Mouse (Mus musculus) midbrain, embryonic 10.5 days (tissue): ENCODE data around the gene Bend6. TPM values are rescaled to one million over a fixed set of nuclear protein-coding genes. Genes with fewer than 3 reads are reported as not detected.

Experiments
- DNase-seq: peaks from one replicate; pipeline ENCODE4 v3.0.0-alpha.2; 2017; ENCODE audit warnings: low spot score
- H3K27ac ChIP-seq: fragments of 300-500 bp; sonication (generic); replicated peaks from 2 replicates; pipeline ENCODE4 v1.5.1; 2016; ENCODE audit warnings: mild to moderate bottlenecking
- H3K27me3 ChIP-seq: fragments of 300-500 bp; sonication (generic); 2 replicates; pipeline ENCODE4 v1.6.1; 2016; ENCODE audit warnings: low read depth, mild to moderate bottlenecking; ENCODE audit not compliant: poor library complexity, severe bottlenecking
- H3K36me3 ChIP-seq: fragments of 300-500 bp; sonication (generic); 2 replicates; pipeline ENCODE4 v1.6.1; 2016; ENCODE audit warnings: mild to moderate bottlenecking, moderate library complexity
- H3K4me1 ChIP-seq: fragments of 300-500 bp; sonication (generic); 2 replicates; pipeline ENCODE4 v1.6.1; 2016
- H3K4me3 ChIP-seq: fragments of 300-500 bp; sonication (generic); 2 replicates; pipeline ENCODE4 v1.5.1; 2016; ENCODE audit warnings: mild to moderate bottlenecking, moderate library complexity
- H3K9me3 ChIP-seq: fragments of 300-500 bp; sonication (generic); replicated peaks from 2 replicates; pipeline ENCODE4 v1.6.1; 2016; ENCODE audit warnings: mild to moderate bottlenecking
- WGBS: fragments of 180-500 bp; shearing (Covaris S2); methylation state at CpG from one replicate; pipeline ENCODE4 v1.1.7; 2016; 5-methylcytosine and 5-hydroxymethylcytosine counted together
- polyA plus RNA-seq: library from polyadenylated mRNA; unstranded; fragments of >200 nt; fragmentation: Nextera tagmentation; extraction: Ambion mirVana; gene quantifications from 2 replicates; pipeline ENCODE4 v1.2.1, GENCODE M21; 2016

Bend6 gene
- polyA plus RNA-seq = 1.5 and 1.7 TPM in 2 replicates

- Histone ChIP-seq H3K9me3 (no peaks in the 10 kb centered on the region), H3K4me1 (peaks cover 31% of the 10 kb centered on the region), H3K4me3 (peak within 1 kb of the TSS; percentile 71), H3K27ac (peak within 1 kb of the TSS; percentile 87), H3K36me3 (no peaks in the 10 kb centered on the region), H3K27me3 (peaks cover 54% of the 10 kb centered on the region)
- DNase-seq = peak; percentile 73
- under 1% methylated on average over 99 of the region's 110 CpGs for WGBS
Observed at GRCm38 (mm10) chr1:33907421-33908190, at the start of gene Bend6. Gene Bend6, minus strand, starts transcription at chr1:33907816.

GRCm38 (mm10) chr1:33955626-33956025 is 48.0 kb upstream of the Bend6 start:
- no peaks in the 10 kb centered on the region for H3K36me3 ChIP-seq
- no peak for DNase-seq
- H3K9me3 ChIP-seq = no peaks in the 10 kb centered on the region
- H3K27me3 ChIP-seq = no peaks in the 10 kb centered on the region
- no peaks in the 10 kb centered on the region for H3K4me1 ChIP-seq
- 91% methylated on average over 6 of the region's 6 CpGs for WGBS
- no peak overlapping the region for H3K27ac ChIP-seq
- no peak overlapping the region for H3K4me3 ChIP-seq

GRCm38 (mm10) chr1:33948511-33948910 is 40.9 kb upstream of the Bend6 start:
- H3K9me3 ChIP-seq = no peaks in the 10 kb centered on the region
- 0 out of 2 replicates have a peak, but pooled peaks cover 3% of the 10 kb centered on the region for H3K4me1 ChIP-seq
- no peak for DNase-seq
- H3K27ac ChIP-seq = no peak overlapping the region
- H3K36me3 ChIP-seq = no peaks in the 10 kb centered on the region
- no peak overlapping the region for H3K4me3 ChIP-seq
- 94% methylated on average over 5 of the region's 5 CpGs for WGBS
- no peaks in the 10 kb centered on the region for H3K27me3 ChIP-seq

- Histone ChIP-seq H3K4me3 (no peak overlapping the region), H3K9me3 (no peaks in the 10 kb centered on the region), H3K27me3 (no peaks in the 10 kb centered on the region), H3K4me1 (0 out of 2 replicates have a peak, but pooled peaks cover 3% of the 10 kb centered on the region), H3K27ac (no peak overlapping the region), H3K36me3 (no peaks in the 10 kb centered on the region)
- WGBS = 91% methylated on average over 6 of the region's 6 CpGs
- DNase-seq = no peak
Observed at GRCm38 (mm10) chr1:33947838-33948237, 40.2 kb upstream of the Bend6 start.

- Histone ChIP-seq H3K4me1 (0 out of 2 replicates have a peak, but pooled peaks cover 3% of the 10 kb centered on the region), H3K4me3 (no peak overlapping the region), H3K36me3 (no peaks in the 10 kb centered on the region), H3K27me3 (no peaks in the 10 kb centered on the region), H3K27ac (no peak overlapping the region), H3K9me3 (no peaks in the 10 kb centered on the region)
- 96% methylated on average over 12 of the region's 12 CpGs for WGBS
- DNase-seq = no peak
Observed at GRCm38 (mm10) chr1:33946601-33947395, 39.2 kb upstream of the Bend6 start.

- 92% methylated on average over 6 of the region's 6 CpGs for WGBS
- H3K27me3 ChIP-seq = no peaks in the 10 kb centered on the region
- H3K36me3 ChIP-seq = no peaks in the 10 kb centered on the region
- H3K9me3 ChIP-seq = no peaks in the 10 kb centered on the region
- 0 out of 2 replicates have a peak, but pooled peaks cover 3% of the 10 kb centered on the region for H3K4me1 ChIP-seq
- no peak for DNase-seq
- no peak overlapping the region for H3K4me3 ChIP-seq
- no peak overlapping the region for H3K27ac ChIP-seq
Observed at GRCm38 (mm10) chr1:33945756-33946155, 38.1 kb upstream of the Bend6 start.

GRCm38 (mm10) chr1:33944977-33945750 is 37.5 kb upstream of the Bend6 start:
- WGBS = 78% methylated on average over 17 of the region's 17 CpGs
- Histone ChIP-seq H3K4me1 (0 out of 2 replicates have a peak, but pooled peaks cover 3% of the 10 kb centered on the region), H3K36me3 (no peaks in the 10 kb centered on the region), H3K9me3 (no peaks in the 10 kb centered on the region), H3K27me3 (no peaks in the 10 kb centered on the region), H3K27ac (no peak overlapping the region), H3K4me3 (no peak overlapping the region)
- DNase-seq = no peak

GRCm38 (mm10) chr1:33943943-33944342 is 36.3 kb upstream of the Bend6 start:
- Histone ChIP-seq H3K36me3 (no peaks in the 10 kb centered on the region), H3K4me1 (0 out of 2 replicates have a peak, but pooled peaks cover 3% of the 10 kb centered on the region), H3K27me3 (no peaks in the 10 kb centered on the region), H3K27ac (no peak overlapping the region), H3K4me3 (no peak overlapping the region), H3K9me3 (no peaks in the 10 kb centered on the region)
- DNase-seq = no peak
- 78% methylated on average over 2 of the region's 2 CpGs for WGBS

- Histone ChIP-seq H3K36me3 (no peaks in the 10 kb centered on the region), H3K4me3 (no peak overlapping the region), H3K27ac (no peak overlapping the region), H3K9me3 (no peaks in the 10 kb centered on the region), H3K4me1 (0 out of 2 replicates have a peak, but pooled peaks cover 3% of the 10 kb centered on the region), H3K27me3 (no peaks in the 10 kb centered on the region)
- no peak for DNase-seq
- 95% methylated on average over 8 of the region's 8 CpGs for WGBS
Observed at GRCm38 (mm10) chr1:33942638-33943037, 35.0 kb upstream of the Bend6 start.

- Histone ChIP-seq H3K27ac (no peak overlapping the region), H3K4me1 (0 out of 2 replicates have a peak, but pooled peaks cover 3% of the 10 kb centered on the region), H3K4me3 (no peak overlapping the region), H3K27me3 (no peaks in the 10 kb centered on the region), H3K9me3 (no peaks in the 10 kb centered on the region), H3K36me3 (no peaks in the 10 kb centered on the region)
- DNase-seq = no peak
- WGBS = 90% methylated on average over 11 of the region's 11 CpGs
Observed at GRCm38 (mm10) chr1:33940364-33940928, 32.8 kb upstream of the Bend6 start.

- H3K36me3 ChIP-seq = no peaks in the 10 kb centered on the region
- no peak for DNase-seq
- H3K4me1 ChIP-seq = 0 out of 2 replicates have a peak, but pooled peaks cover under 1% of the 10 kb centered on the region
- H3K9me3 ChIP-seq = no peaks in the 10 kb centered on the region
- no peaks in the 10 kb centered on the region for H3K27me3 ChIP-seq
- no peak overlapping the region for H3K4me3 ChIP-seq
- WGBS = 88% methylated on average over 5 of the region's 5 CpGs
- H3K27ac ChIP-seq = no peak overlapping the region
Observed at GRCm38 (mm10) chr1:33939828-33940227, 32.2 kb upstream of the Bend6 start.

GRCm38 (mm10) chr1:33935946-33936345 is 28.3 kb upstream of the Bend6 start:
- Histone ChIP-seq H3K4me3 (no peak overlapping the region), H3K4me1 (peaks cover 17% of the 10 kb centered on the region), H3K36me3 (no peaks in the 10 kb centered on the region), H3K27ac (no peak overlapping the region), H3K27me3 (no peaks in the 10 kb centered on the region), H3K9me3 (no peaks in the 10 kb centered on the region)
- no peak for DNase-seq
- 89% methylated on average over 3 of the region's 3 CpGs for WGBS
